Mouse (Mus musculus) lung, embryonic 14.5 days (tissue): ENCODE data around the gene BC017158. TPM values are rescaled to one million over a fixed set of nuclear protein-coding genes. Genes with fewer than 3 reads are reported as not detected.

Experiments used
- ATAC-seq: fragments of 200-750 bp; cut with Nextera tagmentation; 2 replicates; pipeline ENCODE4 v1.8.0; 2017; ENCODE audit warnings: mild to moderate bottlenecking, moderate TSS enrichment, moderate library complexity; ENCODE audit not compliant: insufficient read depth
- DNase-seq: peaks from one replicate; pipeline ENCODE4 v3.0.0-alpha.2; 2015
- H3K27ac ChIP-seq: fragments of 300-500 bp; sonication (generic); 2 replicates; pipeline ENCODE4 v1.5.1; 2014; ENCODE audit warnings: low read depth, mild to moderate bottlenecking, moderate library complexity
- H3K27me3 ChIP-seq: fragments of 300-500 bp; sonication (generic); 2 replicates; pipeline ENCODE4 v1.6.1; 2014; ENCODE audit warnings: low read length, control low read depth; ENCODE audit not compliant: insufficient read depth
- H3K36me3 ChIP-seq: fragments of 300-500 bp; sonication (generic); 2 replicates; pipeline ENCODE4 v1.6.1; 2014; ENCODE audit warnings: control low read depth; ENCODE audit not compliant: insufficient read depth
- H3K4me1 ChIP-seq: fragments of 300-500 bp; sonication (generic); 2 replicates; pipeline ENCODE4 v1.6.1; 2014; ENCODE audit warnings: antibody characterized with exemption, control low read depth; ENCODE audit not compliant: insufficient read depth
- H3K4me2 ChIP-seq: fragments of 300-500 bp; sonication (generic); 2 replicates; pipeline ENCODE4 v1.6.1; 2014; ENCODE audit warnings: mild to moderate bottlenecking
- H3K4me3 ChIP-seq: fragments of 300-500 bp; sonication (generic); 2 replicates; pipeline ENCODE4 v1.5.1; 2014; ENCODE audit warnings: low read depth, low read length
- H3K9ac ChIP-seq: fragments of 300-500 bp; sonication (generic); 2 replicates; pipeline ENCODE4 v1.6.1; 2014
- H3K9me3 ChIP-seq: fragments of 300-500 bp; sonication (generic); 2 replicates; pipeline ENCODE4 v1.6.1; 2016; ENCODE audit warnings: low read depth, low read length, control low read depth
- CTCF ChIP-seq: IDR thresholded peaks from 2 replicates; pipeline ENCODE4 v1.5.1; 2016; ENCODE audit warnings: antibody characterized with exemption, low read depth
- WGBS: fragments of 180-500 bp; shearing (Covaris S2); extraction: QIAGEN DNeasy Blood & Tissue Kit; methylation state at CpG from one replicate; pipeline ENCODE4 v1.1.7; 2014; 5-methylcytosine and 5-hydroxymethylcytosine counted together
- polyA plus RNA-seq: library from polyadenylated mRNA; unstranded; fragments of >200 nt; fragmentation: Nextera tagmentation; extraction: Ambion mirVana; gene quantifications from 2 replicates; pipeline ENCODE4 v1.2.1, GENCODE M21; 2014

BC017158 gene
- polyA plus RNA-seq, 1 experiment from 2014 or later, result 40.4 TPM

GRCm38 (mm10) chr7:128242331-128242730 lies 55.6 kb downstream of the BC017158 start:
- no peak overlapping the region for H3K4me2 ChIP-seq
- H3K27ac ChIP-seq, result no peak overlapping the region
- H3K4me1 ChIP-seq, result peaks cover 15% of the 10 kb centered on the region
- H3K9me3 ChIP-seq, result no peaks in the 10 kb centered on the region
- H3K27me3 ChIP-seq, result no peaks in the 10 kb centered on the region
- no peak overlapping the region for H3K4me3 ChIP-seq
- ATAC-seq (no peak), DNase-seq (no peak)
- no peak for TF ChIP-seq CTCF
- H3K9ac ChIP-seq, result no peak overlapping the region
- peaks cover 54% of the 10 kb centered on the region for H3K36me3 ChIP-seq
- WGBS, result 93% methylated on average over 16 of the region's 16 CpGs

GRCm38 (mm10) chr7:128240131-128240784 lies 57.7 kb downstream of the BC017158 start:
- TF ChIP-seq CTCF, result no peak
- Histone ChIP-seq H3K4me2 (no peak overlapping the region), H3K36me3 (peaks cover 54% of the 10 kb centered on the region), H3K27ac (no peak overlapping the region), H3K9ac (no peak overlapping the region; the same call in 1 of the 2 replicates), H3K4me3 (no peak overlapping the region), H3K27me3 (no peaks in the 10 kb centered on the region), H3K9me3 (no peaks in the 10 kb centered on the region), H3K4me1 (peaks cover 8% of the 10 kb centered on the region)
- ATAC-seq (no peak), DNase-seq (no peak)
- 94% methylated on average over 27 of the region's 27 CpGs for WGBS

GRCm38 (mm10) chr7:128238991-128239390 lies 59.0 kb downstream of the BC017158 start:
- TF ChIP-seq CTCF, result peak; percentile 72
- Histone ChIP-seq H3K36me3 (peaks cover 42% of the 10 kb centered on the region), H3K27ac (peak overlapping the region; percentile 98), H3K4me2 (peak overlapping the region; percentile 84), H3K27me3 (no peaks in the 10 kb centered on the region), H3K9ac (peak overlapping the region; percentile 52), H3K4me1 (peaks cover 8% of the 10 kb centered on the region), H3K4me3 (peak overlapping the region; percentile 73), H3K9me3 (no peaks in the 10 kb centered on the region)
- ATAC-seq, result peak; percentile 20; the same call in 1 of the 2 replicates
- WGBS, result 17% methylated on average over 4 of the region's 4 CpGs
- peak; percentile 85 for DNase-seq

- peak; percentile 92 for ATAC-seq
Observed at GRCm38 (mm10) chr7:128237927-128238778, 59.8 kb downstream of the BC017158 start, which contains the start of gene 9130023H24Rik. TSS of gene 9130023H24Rik (minus strand) at chr7:128238031.

GRCm38 (mm10) chr7:128237593-128237926 lies 60.4 kb downstream of the BC017158 start:
- H3K9ac ChIP-seq, result peak overlapping the region; percentile 75
- ATAC-seq (no peak; the same call in 1 of the 2 replicates), DNase-seq (no peak)
- H3K4me2 ChIP-seq, result peak overlapping the region; percentile 84
- no peaks in the 10 kb centered on the region for H3K27me3 ChIP-seq
- WGBS, result under 1% methylated on average over 25 of the region's 25 CpGs
- peak overlapping the region; percentile 98 for H3K27ac ChIP-seq
- TF ChIP-seq CTCF, result no peak
- H3K9me3 ChIP-seq, result no peaks in the 10 kb centered on the region
- peaks cover 8% of the 10 kb centered on the region for H3K4me1 ChIP-seq
- H3K4me3 ChIP-seq, result peak overlapping the region; percentile 73
- peaks cover 32% of the 10 kb centered on the region for H3K36me3 ChIP-seq

More at GRCm38 (mm10) chr7:128237927-128238778, 59.8 kb downstream of the BC017158 start, which contains the start of gene 9130023H24Rik:
- WGBS, result under 1% methylated on average over 72 of the region's 72 CpGs
- Histone ChIP-seq H3K9ac (peak within 1 kb of the TSS; percentile 75), H3K36me3 (peaks cover 38% of the 10 kb centered on the region), H3K9me3 (no peaks in the 10 kb centered on the region), H3K4me3 (peak within 1 kb of the TSS; percentile 73), H3K4me2 (peak within 1 kb of the TSS; percentile 84), H3K27me3 (no peaks in the 10 kb centered on the region), H3K4me1 (peaks cover 8% of the 10 kb centered on the region), H3K27ac (peak within 1 kb of the TSS; percentile 98)
- peak; percentile 100 for DNase-seq
- TF ChIP-seq CTCF, result peak; percentile 49

GRCm38 (mm10) chr7:128236856-128237592 lies 60.9 kb downstream of the BC017158 start, which contains the start of gene Armc5:
TSS of gene Armc5 (plus strand) at chr7:128237342.
- ATAC-seq, result peak; percentile 39
- peak within 1 kb of the TSS; percentile 98 for H3K27ac ChIP-seq

More at GRCm38 (mm10) chr7:128236856-128237592, 60.9 kb downstream of the BC017158 start, which contains the start of gene Armc5:
- no peaks in the 10 kb centered on the region for H3K9me3 ChIP-seq
- DNase-seq, result peak; percentile 93
- H3K9ac ChIP-seq, result peak within 1 kb of the TSS; percentile 75
- H3K4me3 ChIP-seq, result peak within 1 kb of the TSS; percentile 73
- peaks cover 27% of the 10 kb centered on the region for H3K36me3 ChIP-seq
- peak; percentile 84 for TF ChIP-seq CTCF
- H3K27me3 ChIP-seq, result no peaks in the 10 kb centered on the region
- peak within 1 kb of the TSS; percentile 84 for H3K4me2 ChIP-seq
- H3K4me1 ChIP-seq, result peaks cover 8% of the 10 kb centered on the region
- WGBS, result 24% methylated on average over 37 of the region's 37 CpGs
